Mouse (Mus musculus): ENCODE results near the gene Pmpcb. TPM values are rescaled to one million over a fixed set of nuclear protein-coding genes. Genes with fewer than 3 reads are reported as not detected.

Gene Pmpcb
- polyA plus RNA-seq (2017; shearing (Covaris generic)) = 68.8 TPM

GRCm38 (mm10) chr5:21736956-21737585, at the start of gene Pmpcb:
TSS of gene Pmpcb (plus strand) at chr5:21737141.

GRCm38 (mm10) chr5:21701351-21702008, 35.5 kb upstream of the Pmpcb start, which contains the start of gene Napepld:
TSS of gene Napepld (minus strand) at chr5:21701396.

GRCm38 (mm10) chr5:21785053-21785452, 48.1 kb downstream of the Pmpcb start, which contains the start of the genes Dnajc2 and Psmc2:
TSS of gene Dnajc2 (minus strand) at chr5:21785251.
TSS of gene Psmc2 (plus strand) at chr5:21785283.

Other genes with a start within 250 kb of the Pmpcb start
- 0.13 TPM for gene Lrrc17, start 193.6 kb upstream of the Pmpcb start, polyA plus RNA-seq (2017; shearing (Covaris generic))
- gene Fbxl13, start 91.5 kb upstream of the Pmpcb start, polyA plus RNA-seq (2017; shearing (Covaris generic)) = 0.10 TPM
- 40.6 TPM for gene Armc10, start 91.3 kb upstream of the Pmpcb start, polyA plus RNA-seq (2017; shearing (Covaris generic))
- 3.9 TPM for gene Napepld, start 35.7 kb upstream of the Pmpcb start, polyA plus RNA-seq (2017; shearing (Covaris generic))
- 92.3 TPM for gene Dnajc2, start 48.1 kb downstream of the Pmpcb start, polyA plus RNA-seq (2017; shearing (Covaris generic))
- 135 TPM for gene Psmc2, start 48.1 kb downstream of the Pmpcb start, polyA plus RNA-seq (2017; shearing (Covaris generic))
- not detected for gene Slc26a5, start 128.5 kb downstream of the Pmpcb start, polyA plus RNA-seq (2017; shearing (Covaris generic))